Mouse (Mus musculus): ENCODE results near the gene Rpap3. TPM values are rescaled to one million over a fixed set of nuclear protein-coding genes. Genes with fewer than 3 reads are reported as not detected.

Gene Rpap3
- total and polyA plus RNA-seq, 3 experiments, result 4.4 to 14.2 (median 12.7) TPM

DNA sequence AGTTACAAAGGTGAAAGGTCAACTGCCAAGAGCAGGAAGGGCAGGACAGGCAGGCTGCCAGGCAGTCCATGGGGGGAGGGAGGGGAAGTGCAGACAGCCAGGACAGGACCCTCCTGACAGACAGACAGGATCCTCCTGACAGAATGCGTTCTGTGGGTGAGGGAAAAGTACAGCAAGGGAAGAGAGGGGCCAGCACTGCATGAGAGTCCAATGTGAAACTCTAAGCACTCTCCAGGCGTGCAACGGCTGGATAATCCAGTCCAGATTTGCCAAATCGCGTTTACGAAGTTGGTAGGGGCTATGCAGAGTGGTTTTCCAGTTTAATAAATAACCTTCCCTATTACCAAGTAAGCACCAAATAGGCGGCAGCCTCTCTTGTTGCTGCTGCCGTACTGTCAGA lies 23.6 kb downstream of the Rpap3 start:
- intact Hi-C loops (cut with DNase I), result no loop called here
- H3K79me2 ChIP-seq (replicated peaks; ENCODE audit: control insufficient read depth, insufficient read depth, low read length), result no peaks in the 10 kb centered on the region
- H3K4me3 ChIP-seq, result no peak overlapping the region
- H3K27ac ChIP-seq, result no peak overlapping the region
- no peaks in the 10 kb centered on the region for H3K27me3 ChIP-seq (ENCODE audit: control insufficient read depth, insufficient read depth, low read length)
- no peak for DNase-seq
- no peak overlapping the region for H3K9ac ChIP-seq (ENCODE audit: low read depth, low read length)
- no peaks in the 10 kb centered on the region for H3K36me3 ChIP-seq (ENCODE audit: control insufficient read depth, insufficient read depth, low read length)
- 86% methylated on average over 8 of the region's 8 CpGs for WGBS
- H3K4me1 ChIP-seq (ENCODE audit: control insufficient read depth, insufficient read depth, low read length), result no peaks in the 10 kb centered on the region
- TF ChIP-seq CTCF (IDR thresholded peaks at IDR 0.05) (no peak), EP300 (IDR thresholded peaks at IDR 0.05; ENCODE audit: insufficient read depth, low read depth, low read length) (no peak), POLR2A (IDR thresholded peaks at IDR 0.05; ENCODE audit: insufficient read depth, low read depth, low read length) (no peak)

- no peaks in the 10 kb centered on the region for H3K27me3 ChIP-seq (ENCODE audit: control insufficient read depth, insufficient read depth, low read length)
- H3K27ac ChIP-seq, result no peak overlapping the region
- no peaks in the 10 kb centered on the region for H3K4me1 ChIP-seq (ENCODE audit: control insufficient read depth, insufficient read depth, low read length)
- H3K36me3 ChIP-seq (ENCODE audit: control insufficient read depth, insufficient read depth, low read length), result no peaks in the 10 kb centered on the region
- no peaks in the 10 kb centered on the region for H3K79me2 ChIP-seq (replicated peaks; ENCODE audit: control insufficient read depth, insufficient read depth, low read length)
- H3K4me3 ChIP-seq, result no peak overlapping the region
- 69% methylated on average over 18 of the region's 18 CpGs for WGBS
- intact Hi-C loops (cut with DNase I), result no loop called here
- no peak for TF ChIP-seq POLR2A (IDR thresholded peaks at IDR 0.05; ENCODE audit: insufficient read depth, low read depth, low read length)
- TF ChIP-seq EP300 (IDR thresholded peaks at IDR 0.05; ENCODE audit: insufficient read depth, low read depth, low read length), result no peak
- TF ChIP-seq CTCF (IDR thresholded peaks at IDR 0.05), result no peak
- no peak for DNase-seq
- H3K9ac ChIP-seq (ENCODE audit: low read depth, low read length), result no peak overlapping the region
These were observed 25.5 kb downstream of the Rpap3 start for GRCm38 (mm10) chr15:97679991-97680681.

GRCm38 (mm10) chr15:97677341-97677740 lies 28.3 kb downstream of the Rpap3 start:
- no peak for TF ChIP-seq EP300 (IDR thresholded peaks at IDR 0.05; ENCODE audit: insufficient read depth, low read depth, low read length)
- TF ChIP-seq CTCF (IDR thresholded peaks at IDR 0.05), result no peak
- TF ChIP-seq POLR2A (IDR thresholded peaks at IDR 0.05; ENCODE audit: insufficient read depth, low read depth, low read length), result no peak
- WGBS, result 89% methylated on average over 3 of the region's 3 CpGs
- no peaks in the 10 kb centered on the region for H3K79me2 ChIP-seq (replicated peaks; ENCODE audit: control insufficient read depth, insufficient read depth, low read length)
- H3K9ac ChIP-seq (ENCODE audit: low read depth, low read length), result no peak overlapping the region
- DNase-seq, result no peak
- H3K27me3 ChIP-seq (ENCODE audit: control insufficient read depth, insufficient read depth, low read length), result no peaks in the 10 kb centered on the region
- no peaks in the 10 kb centered on the region for H3K36me3 ChIP-seq (ENCODE audit: control insufficient read depth, insufficient read depth, low read length)
- intact Hi-C loops (cut with DNase I), result no loop called here
- H3K4me3 ChIP-seq, result no peak overlapping the region
- H3K4me1 ChIP-seq (ENCODE audit: control insufficient read depth, insufficient read depth, low read length), result no peaks in the 10 kb centered on the region
- H3K27ac ChIP-seq, result no peak overlapping the region

GRCm38 (mm10) chr15:97675927-97676326 lies 29.7 kb downstream of the Rpap3 start:
- no peaks in the 10 kb centered on the region for H3K79me2 ChIP-seq (replicated peaks; ENCODE audit: control insufficient read depth, insufficient read depth, low read length)
- H3K4me1 ChIP-seq (ENCODE audit: control insufficient read depth, insufficient read depth, low read length), result 0 out of 2 replicates have a peak, but pooled peaks cover under 1% of the 10 kb centered on the region
- no peaks in the 10 kb centered on the region for H3K27me3 ChIP-seq (ENCODE audit: control insufficient read depth, insufficient read depth, low read length)
- H3K9ac ChIP-seq (ENCODE audit: low read depth, low read length), result no peak overlapping the region
- TF ChIP-seq EP300 (IDR thresholded peaks at IDR 0.05; ENCODE audit: insufficient read depth, low read depth, low read length), result no peak
- TF ChIP-seq CTCF (IDR thresholded peaks at IDR 0.05), result no peak
- no peak for TF ChIP-seq POLR2A (IDR thresholded peaks at IDR 0.05; ENCODE audit: insufficient read depth, low read depth, low read length)
- 78% methylated on average over 13 of the region's 13 CpGs for WGBS
- H3K36me3 ChIP-seq (ENCODE audit: control insufficient read depth, insufficient read depth, low read length), result no peaks in the 10 kb centered on the region
- H3K27ac ChIP-seq, result no peak overlapping the region
- DNase-seq, result no peak
- H3K4me3 ChIP-seq, result no peak overlapping the region
- intact Hi-C loops (cut with DNase I), result no loop called here

- Histone ChIP-seq H3K4me1 (ENCODE audit: control insufficient read depth, insufficient read depth, low read length) (peaks cover 4% of the 10 kb centered on the region; the same call in 1 of the 2 replicates), H3K36me3 (ENCODE audit: control insufficient read depth, insufficient read depth, low read length) (no peaks in the 10 kb centered on the region), H3K4me3 (no peak overlapping the region), H3K27ac (no peak overlapping the region), H3K79me2 (replicated peaks; ENCODE audit: control insufficient read depth, insufficient read depth, low read length) (no peaks in the 10 kb centered on the region), H3K9ac (ENCODE audit: low read depth, low read length) (no peak overlapping the region), H3K27me3 (ENCODE audit: control insufficient read depth, insufficient read depth, low read length) (no peaks in the 10 kb centered on the region)
- intact Hi-C loops (cut with DNase I), result no loop called here
- TF ChIP-seq POLR2A (IDR thresholded peaks at IDR 0.05; ENCODE audit: insufficient read depth, low read depth, low read length) (no peak), EP300 (IDR thresholded peaks at IDR 0.05; ENCODE audit: insufficient read depth, low read depth, low read length) (no peak), CTCF (IDR thresholded peaks at IDR 0.05) (no peak)
- WGBS, result 96% methylated on average over 4 of the region's 4 CpGs
- DNase-seq, result no peak
These were observed 31.2 kb downstream of the Rpap3 start for GRCm38 (mm10) chr15:97674423-97674822.

DNA sequence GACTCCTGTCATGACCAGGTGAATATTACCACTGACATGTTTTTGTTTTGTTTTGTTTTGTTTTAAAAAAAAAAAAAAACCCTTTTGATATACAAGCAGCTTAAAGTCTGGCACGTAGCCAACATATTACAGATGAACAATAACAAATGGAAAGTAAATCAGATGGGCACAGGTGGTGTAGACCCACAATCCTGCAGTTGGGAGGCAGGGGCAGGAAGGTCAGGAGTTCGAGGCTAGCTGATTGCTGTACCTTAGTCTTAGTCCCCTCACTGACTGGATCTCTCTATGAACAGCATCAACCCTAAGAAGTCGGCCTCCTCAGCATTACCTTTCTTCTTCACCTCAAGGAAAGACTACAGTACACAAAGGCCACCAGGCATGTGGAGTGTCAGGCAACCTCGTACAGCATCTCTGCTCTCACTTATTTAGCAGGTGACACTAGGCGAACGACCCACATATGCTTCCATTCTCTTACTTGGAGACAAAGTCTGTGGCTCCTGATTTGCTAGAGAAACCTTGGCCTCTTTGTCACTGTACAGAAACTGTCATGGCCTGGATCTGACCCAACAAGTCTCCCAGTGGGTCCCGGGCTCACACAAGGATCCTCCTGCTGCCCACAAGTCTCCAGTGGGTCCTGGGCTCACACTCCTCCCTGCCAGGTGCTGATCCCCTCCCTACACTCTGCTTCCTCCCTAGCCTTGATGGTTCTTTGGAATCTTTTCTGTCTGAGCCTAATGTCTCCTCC lies 32.2 kb downstream of the Rpap3 start:
- H3K4me1 ChIP-seq (ENCODE audit: control insufficient read depth, insufficient read depth, low read length), result peaks cover 4% of the 10 kb centered on the region; the same call in 1 of the 2 replicates
- DNase-seq, result no peak
- 82% methylated on average over 7 of the region's 7 CpGs for WGBS
- TF ChIP-seq EP300 (IDR thresholded peaks at IDR 0.05; ENCODE audit: insufficient read depth, low read depth, low read length), result no peak
- TF ChIP-seq POLR2A (IDR thresholded peaks at IDR 0.05; ENCODE audit: insufficient read depth, low read depth, low read length), result no peak
- TF ChIP-seq CTCF (IDR thresholded peaks at IDR 0.05), result no peak
- no peak overlapping the region for H3K9ac ChIP-seq (ENCODE audit: low read depth, low read length)
- H3K27me3 ChIP-seq (ENCODE audit: control insufficient read depth, insufficient read depth, low read length), result no peaks in the 10 kb centered on the region
- no peaks in the 10 kb centered on the region for H3K79me2 ChIP-seq (replicated peaks; ENCODE audit: control insufficient read depth, insufficient read depth, low read length)
- intact Hi-C loops (cut with DNase I), result no loop called here
- H3K36me3 ChIP-seq (ENCODE audit: control insufficient read depth, insufficient read depth, low read length), result no peaks in the 10 kb centered on the region
- no peak overlapping the region for H3K27ac ChIP-seq
- H3K4me3 ChIP-seq, result no peak overlapping the region

All from heart, adult 2 months (tissue).